In the genomic region with DNA sequence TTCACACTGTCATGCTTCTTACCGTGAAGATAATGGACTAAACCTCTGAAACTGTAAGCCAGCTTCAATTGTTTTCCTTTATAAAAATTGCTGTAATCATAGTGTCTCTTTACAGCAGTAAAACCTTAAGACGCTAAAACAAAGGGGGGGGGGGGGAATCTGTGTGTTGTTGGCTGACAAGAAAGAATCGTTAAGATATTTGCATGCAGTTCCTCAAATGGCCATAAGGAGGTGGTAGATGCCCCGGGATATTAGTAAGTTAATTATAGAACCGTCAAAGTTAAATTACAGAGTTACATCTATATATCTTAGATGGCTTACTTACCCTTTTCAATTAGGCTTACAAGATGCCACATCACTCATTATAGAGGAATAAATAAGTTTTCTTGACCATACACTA, we compare ENCODE assay signal across 10 mouse cellular contexts. TPM values are rescaled to one million over a fixed set of nuclear protein-coding genes. Genes with fewer than 3 reads are reported as not detected.
DNase-seq lines count a peak whose midpoint lies in the region; ATAC-seq and TF ChIP-seq lines count a peak whose summit lies in the region.
"Had no signal": no experiment of that assay in that cellular context is flagged by ENCODE, and none has a peak within 500 bp of the region (broad histone marks: within the 10 kb centered on the region; RNA-seq: fewer than 3 reads in every experiment).

No protein-coding gene starts in this region.

- WGBS in limb, embryonic 11.5 days, result 7% methylated on average over 5 of the region's 5 CpGs

- no peaks in the 10 kb centered on the region for H3K4me1 ChIP-seq in limb, embryonic 11.5 days (ENCODE audit: control insufficient read depth, insufficient read depth, low read length)

- H3K27me3 ChIP-seq in limb, embryonic 11.5 days (ENCODE audit: control insufficient read depth, insufficient read depth, low read length), result no peaks in the 10 kb centered on the region

- H3K9me3 ChIP-seq in limb, embryonic 11.5 days (ENCODE audit: control insufficient read depth, low read length), result no peaks in the 10 kb centered on the region

- ATAC-seq in limb, embryonic 11.5 days (ENCODE audit: insufficient number of reproducible peaks, low FRiP score, low TSS enrichment, low read depth), result no peak

- DNase-seq in layer of hippocampus, adult 2 months (ENCODE audit: low spot score in 2 of 2), result no peak
- no peak for DNase-seq in layer of hippocampus, postnatal 25 days (ENCODE audit: extremely low spot score in 1 of 2, low spot score in 1 of 2)
- DNase-seq in ES-CJ7 (ENCODE audit: low read depth, low spot score), result peak; percentile 79
- peak; percentile 76 for DNase-seq in ZHBTc4 (ENCODE audit: low read depth, low spot score)
- DNase-seq in limb, embryonic 11.5 days (ENCODE audit: low spot score), result no peak
- DNase-seq in adrenal gland, adult 8-10 months, result no peak
- no peak for DNase-seq in adrenal gland, adult 18-20 months (ENCODE audit: low spot score in 2 of 2)

- TF ChIP-seq CTCF in layer of hippocampus, adult 2 months (conservative IDR thresholded peaks at IDR 0.05), result peak; percentile 61

- 0 out of 2 replicates have a peak overlapping the region, but pooled peaks have one; percentile 64 for H3K4me2 ChIP-seq in limb, embryonic 11.5 days (ENCODE audit: low read depth, severe bottlenecking)

- no peak overlapping the region for H3K9ac ChIP-seq in limb, embryonic 11.5 days (ENCODE audit: low read length)

- H3K36me3 ChIP-seq in limb, embryonic 11.5 days (ENCODE audit: control insufficient read depth, insufficient read depth, low read length), result no peaks in the 10 kb centered on the region

- no peak overlapping the region for H3K4me3 ChIP-seq in layer of hippocampus, adult 2 months
- H3K4me3 ChIP-seq in limb, embryonic 11.5 days (ENCODE audit: low read depth, low read length), result no peak overlapping the region

- no peak overlapping the region for H3K27ac ChIP-seq in layer of hippocampus, adult 2 months
- no peak overlapping the region for H3K27ac ChIP-seq in limb, embryonic 11.5 days (replicated peaks; ENCODE audit: low read depth, low read length)

RNA-seq across cellular contexts. Expression of a gene that starts 50.8 kb away (rescaled TPM):
- total RNA-seq in layer of hippocampus, adult 2 months (2021), result not detected
- total RNA-seq in layer of hippocampus, postnatal 25 days (2021), result not detected
- polyA plus RNA-seq in limb, embryonic 11.5 days (2014; fragmentation: Nextera tagmentation; extraction: Ambion mirVana), result 0.04 TPM in 1 of 2 replicates, not detected in the other
- total RNA-seq in adrenal gland, adult 8-10 months (2022), result not detected
- total RNA-seq in adrenal gland, adult 18-20 months (2021), result not detected
- total RNA-seq: left cerebral cortex, postnatal 14 days had no signal
- polyA plus RNA-seq: neural tube, embryonic 14.5 days; stomach, embryonic 16.5 days had no signal

Comparison
In these comparisons a context has a peak if more than half of its experiments do, and no peak if none do; other contexts are left out.
1. DNase-seq: peak in ES-CJ7 (single experiment) and ZHBTc4 (single experiment); none in layer of hippocampus, adult 2 months (0 of 2), layer of hippocampus, postnatal 25 days (0 of 2), limb, embryonic 11.5 days (single experiment), adrenal gland, adult 8-10 months (single experiment) and adrenal gland, adult 18-20 months (0 of 2).